Mouse (Mus musculus) brain, embryonic 14.5 days (tissue): ENCODE measurements around the gene Cnot2.

Experiments
- CTCF ChIP-seq: fragments of 200-500 bp; IDR thresholded peaks from 2 replicates; pipeline ENCODE4 v1.5.1; 2012; ENCODE audit warnings: inconsistent platforms, mild to moderate bottlenecking, moderate library complexity, borderline replicate concordance; ENCODE audit not compliant: insufficient read depth, insufficient read length; ENCODE audit errors: extremely low read depth
- POLR2A ChIP-seq: fragments of 200-500 bp; IDR thresholded peaks from 2 replicates; pipeline ENCODE4 v1.6.1; 2012; ENCODE audit warnings: mild to moderate bottlenecking, inconsistent platforms, borderline replicate concordance; ENCODE audit not compliant: poor library complexity, insufficient read depth, insufficient read length, severe bottlenecking; ENCODE audit errors: extremely low read depth

- TF ChIP-seq CTCF: no peak
- no peak for TF ChIP-seq POLR2A
Observed at GRCm38 (mm10) chr10:116446040-116446439, 135.3 kb downstream of the Cnot2 start.
